Mouse (Mus musculus): ENCODE results near the gene Ranbp6. TPM values are rescaled to one million over a fixed set of nuclear protein-coding genes. Genes with fewer than 3 reads are reported as not detected.

The Ranbp6 gene
- total RNA-seq (2023): 16.7 and 20.0 TPM in 2 replicates

DNA sequence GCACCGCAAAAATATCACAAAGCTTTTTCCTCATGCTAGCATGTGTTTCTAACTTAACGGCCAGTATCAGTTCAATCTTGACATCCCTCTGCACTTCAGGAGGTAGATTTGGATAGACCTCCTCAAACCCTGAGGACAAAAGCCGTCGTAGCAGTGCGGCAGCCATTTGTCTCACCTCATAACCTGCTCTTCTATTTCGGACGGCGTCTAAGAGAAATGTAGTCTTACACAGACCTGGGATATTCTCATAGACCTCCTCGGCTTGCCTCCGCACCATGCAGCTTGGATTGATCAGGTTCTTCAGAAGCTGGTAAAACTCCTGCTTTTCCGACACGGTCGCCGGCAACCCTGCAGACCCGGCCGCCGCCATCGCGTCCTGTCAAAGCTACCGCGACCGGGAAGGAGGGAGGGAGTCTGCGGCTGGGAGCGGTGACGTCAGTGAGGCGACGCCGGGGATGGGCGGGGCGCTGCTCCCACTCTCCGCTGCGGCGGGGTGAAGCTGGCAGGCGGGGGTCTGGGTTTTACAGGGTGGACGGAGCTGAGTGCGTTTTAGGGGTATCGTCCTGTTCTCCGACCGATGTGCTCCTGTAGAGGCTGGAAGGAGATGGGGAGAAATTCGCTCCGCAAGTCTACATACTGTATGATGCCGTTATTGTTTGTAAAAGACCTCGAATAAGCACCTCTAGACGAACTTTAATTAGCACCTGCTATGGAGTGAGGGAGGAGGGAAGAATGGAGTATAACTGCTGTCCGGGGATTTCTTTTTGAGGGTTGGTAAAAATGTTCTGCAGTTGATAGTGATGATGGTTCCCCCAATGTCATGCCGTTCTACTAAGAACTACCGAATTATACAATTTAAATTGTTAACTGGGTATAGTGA, at the start of gene Ranbp6:
Gene Ranbp6, minus strand, starts transcription at position 394 of the 880 bp plus-strand sequence.

DNA sequence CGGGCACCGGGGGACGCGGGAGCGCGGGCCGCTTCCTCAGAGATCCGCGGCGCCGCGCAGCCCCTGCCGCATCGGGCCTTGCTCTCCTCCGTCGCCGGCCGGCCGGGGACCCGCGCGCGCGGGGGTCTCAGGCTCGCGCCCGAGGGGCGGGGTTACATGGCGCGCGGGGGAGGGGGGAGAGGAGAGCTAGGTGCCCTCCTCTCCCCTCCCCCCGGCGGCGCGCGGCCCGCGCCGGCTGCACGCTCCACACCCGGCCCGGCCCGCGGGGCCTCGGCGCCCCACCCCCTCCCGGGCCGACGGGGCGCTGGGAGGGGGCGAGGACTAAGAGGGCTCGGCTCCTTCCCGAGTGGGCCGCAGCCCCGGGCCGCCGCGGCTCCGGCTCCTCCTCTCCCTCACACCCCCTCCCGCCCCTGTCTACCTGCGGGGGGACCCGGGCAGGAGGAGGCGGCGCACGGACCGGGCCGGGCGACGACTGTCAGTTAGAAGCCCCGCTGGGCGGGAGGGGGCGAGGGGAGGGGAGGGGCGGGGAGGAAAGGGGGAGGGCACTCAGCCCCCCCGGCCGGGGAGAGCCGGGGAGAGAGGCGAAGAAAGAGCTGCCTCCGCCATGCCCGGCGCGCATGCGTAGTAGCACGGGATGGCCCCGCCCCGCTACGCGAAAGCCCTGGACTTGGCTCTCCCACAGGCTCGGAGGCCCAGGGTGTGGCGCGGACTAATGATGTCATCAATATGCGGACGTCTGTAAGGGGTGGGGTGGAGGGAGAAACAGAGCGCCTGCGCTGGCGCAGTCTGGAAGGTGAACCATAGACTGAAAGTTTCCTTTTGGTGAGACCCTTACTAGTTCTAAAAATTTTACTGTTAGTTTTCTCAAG, 6.6 kb downstream of the Ranbp6 start, which contains the start of gene 9930021J03Rik:
Gene 9930021J03Rik, minus strand, starts transcription at position 73 of the 869 bp plus-strand sequence.

Other genes starting within 250 kb of the Ranbp6 start
- 33.5 and 39.3 TPM in 2 replicates for gene Ermp1, start 164.6 kb downstream of the Ranbp6 start, total RNA-seq (2023)
- not detected in 2 replicates for gene Mlana, start 115.2 kb downstream of the Ranbp6 start, total RNA-seq (2023)
- 21.3 and 24.3 TPM in 2 replicates for gene 9930021J03Rik, start 7.0 kb downstream of the Ranbp6 start, total RNA-seq (2023)
- gene Il33, start 112.1 kb upstream of the Ranbp6 start, total RNA-seq (2023): not detected in 2 replicates
- gene Trpd52l3, start 190.8 kb upstream of the Ranbp6 start, total RNA-seq (2023): not detected in 2 replicates
- 31.9 and 42.7 TPM in 2 replicates for gene Uhrf2, start 217.5 kb upstream of the Ranbp6 start, total RNA-seq (2023)

All from neutrophil, adult 65 days (primary cell).